Mouse (Mus musculus) kidney, embryonic 14.5 days (tissue): ENCODE measurements around the gene Atpif1. TPM values are rescaled to one million over a fixed set of nuclear protein-coding genes. Genes with fewer than 3 reads are reported as not detected.

Source experiments
- polyA plus RNA-seq: library from polyadenylated mRNA; unstranded; fragments of >200 nt; fragmentation: Nextera tagmentation; extraction: Ambion mirVana; gene quantifications from 2 replicates; pipeline ENCODE4 v1.2.1, GENCODE M21; 2014

The Atpif1 gene
- polyA plus RNA-seq, 1 experiment from 2014 or later = 1,253 TPM

Other genes with a start within 250 kb of the Atpif1 start
- 2.4 and 3.5 TPM in 2 replicates for gene Rab42, start 230.3 kb downstream of the Atpif1 start, polyA plus RNA-seq
- 79.5 and 86.2 TPM in 2 replicates for gene Trnau1ap, start 204.1 kb downstream of the Atpif1 start, polyA plus RNA-seq
- 63.6 and 66.2 TPM in 2 replicates for gene Rcc1, start 180.1 kb downstream of the Atpif1 start, polyA plus RNA-seq
- 22.3 and 31.8 TPM in 2 replicates for gene Phactr4, start 111.2 kb downstream of the Atpif1 start, polyA plus RNA-seq
- gene Med18, start 69.7 kb downstream of the Atpif1 start, polyA plus RNA-seq = 19.3 and 24.5 TPM in 2 replicates
- gene Sesn2, start 23.2 kb downstream of the Atpif1 start, polyA plus RNA-seq = 12.4 and 15.4 TPM in 2 replicates
- gene Dnajc8, start 1.9 kb upstream of the Atpif1 start, polyA plus RNA-seq = 176 and 238 TPM in 2 replicates
- gene Ptafr, start 30.4 kb upstream of the Atpif1 start, polyA plus RNA-seq = 0.23 and 0.47 TPM in 2 replicates
- gene Eya3, start 105.3 kb upstream of the Atpif1 start, polyA plus RNA-seq = 24.8 and 35.0 TPM in 2 replicates
- gene Xkr8, start 198.9 kb upstream of the Atpif1 start, polyA plus RNA-seq = 5.3 and 5.4 TPM in 2 replicates
- gene Smpdl3b, start 223.6 kb upstream of the Atpif1 start, polyA plus RNA-seq = 7.0 and 10.5 TPM in 2 replicates
- 120 and 124 TPM in 2 replicates for gene Rpa2, start 234.7 kb upstream of the Atpif1 start, polyA plus RNA-seq